Mouse (Mus musculus): ENCODE data around the gene Sfmbt2. TPM values are rescaled to one million over a fixed set of nuclear protein-coding genes. Genes with fewer than 3 reads are reported as not detected.

The Sfmbt2 gene
- polyA plus RNA-seq, 1 experiment from 2014 or later: 2.3 TPM

DNA sequence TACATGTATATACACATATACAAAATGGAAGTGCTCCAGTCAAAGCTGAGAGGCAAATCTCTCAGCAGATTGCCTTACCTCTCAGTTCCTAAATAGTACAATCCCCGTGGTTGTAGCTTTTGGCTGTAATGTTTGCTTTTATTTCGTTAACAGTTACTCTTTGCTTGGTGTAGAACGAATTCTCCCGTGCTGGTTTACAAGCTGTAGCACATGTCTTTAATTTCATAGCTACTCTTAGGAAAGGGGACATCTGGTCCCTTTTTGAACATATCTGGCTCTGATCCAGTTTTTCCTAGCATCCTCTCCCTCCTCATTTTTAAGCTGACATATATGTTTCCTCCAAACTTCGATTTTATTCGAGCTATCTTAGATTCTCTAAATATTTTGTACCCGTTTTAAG is 172.1 kb downstream of the Sfmbt2 start:
- H3K4me3 ChIP-seq (ENCODE audit: low read depth, low read length): no peak overlapping the region
- H3K4me1 ChIP-seq (ENCODE audit: control insufficient read depth, insufficient read depth, low read length): 0 out of 2 replicates have a peak, but pooled peaks cover 3% of the 10 kb centered on the region
- H3K9me3 ChIP-seq (ENCODE audit: control insufficient read depth, low read depth, low read length): no peaks in the 10 kb centered on the region
- 70% methylated on average over 7 of the region's 7 CpGs for WGBS
- no peaks in the 10 kb centered on the region for H3K27me3 ChIP-seq (ENCODE audit: control insufficient read depth, insufficient read depth, low read length)
- H3K27ac ChIP-seq (ENCODE audit: low read length): no peak overlapping the region
- no peaks in the 10 kb centered on the region for H3K36me3 ChIP-seq (ENCODE audit: control insufficient read depth, insufficient read depth, low read length)
- H3K4me2 ChIP-seq (replicated peaks; ENCODE audit: low read depth, low read length): no peak overlapping the region
- no peak overlapping the region for H3K9ac ChIP-seq (replicated peaks; ENCODE audit: low read depth, low read length)
- no peak for ATAC-seq (ENCODE audit: insufficient number of reproducible peaks, insufficient read depth, low FRiP score, low read depth)

DNA sequence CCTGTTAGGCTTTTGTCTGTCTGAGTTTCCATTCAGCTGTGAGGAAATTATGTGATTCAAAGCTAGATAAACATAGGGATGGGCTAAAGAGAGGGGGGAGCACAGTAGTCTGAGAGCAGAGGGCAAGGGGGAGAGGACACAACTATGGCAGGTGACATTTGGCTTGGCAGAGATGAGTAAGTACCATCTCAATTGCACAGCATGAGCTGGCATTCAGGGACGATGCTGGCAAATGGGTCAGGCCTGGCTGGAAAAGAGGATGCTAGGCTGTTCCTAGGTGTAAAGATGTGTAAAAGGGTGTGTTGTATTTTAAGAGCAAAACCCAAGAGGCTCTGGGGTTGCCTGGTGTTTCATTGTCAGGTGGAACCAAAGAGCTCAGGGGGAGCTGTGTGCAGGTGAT is 188.5 kb downstream of the Sfmbt2 start:
- ATAC-seq (ENCODE audit: insufficient number of reproducible peaks, insufficient read depth, low FRiP score, low read depth): no peak
- 77% methylated on average over 1 of the region's 1 CpGs for WGBS
- no peak overlapping the region for H3K9ac ChIP-seq (replicated peaks; ENCODE audit: low read depth, low read length)

DNA sequence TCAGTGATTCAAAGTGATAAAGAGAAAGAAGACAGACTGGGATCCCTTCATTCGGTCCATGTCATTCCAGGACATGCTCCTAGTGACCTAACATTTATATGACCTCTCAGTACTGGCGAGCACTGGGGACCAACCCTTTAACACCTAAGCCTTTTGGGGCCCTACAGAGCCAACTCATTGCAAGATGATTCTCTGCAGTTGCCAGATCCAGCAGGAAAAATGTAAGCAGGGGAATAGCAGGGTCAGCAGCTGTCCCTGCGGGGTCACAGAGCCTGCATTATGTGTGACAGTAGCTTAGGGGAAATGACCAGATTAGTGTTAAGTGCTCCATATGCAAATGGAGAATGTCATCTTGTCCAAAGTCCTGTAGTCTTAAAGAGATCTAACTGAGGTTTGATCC is 195.2 kb downstream of the Sfmbt2 start:
- Histone ChIP-seq H3K4me3 (ENCODE audit: low read depth, low read length) (no peak overlapping the region), H3K4me2 (replicated peaks; ENCODE audit: low read depth, low read length) (no peak overlapping the region), H3K4me1 (ENCODE audit: control insufficient read depth, insufficient read depth, low read length) (no peaks in the 10 kb centered on the region), H3K27ac (ENCODE audit: low read length) (no peak overlapping the region), H3K9me3 (ENCODE audit: control insufficient read depth, low read depth, low read length) (no peaks in the 10 kb centered on the region), H3K27me3 (ENCODE audit: control insufficient read depth, insufficient read depth, low read length) (no peaks in the 10 kb centered on the region), H3K9ac (replicated peaks; ENCODE audit: low read depth, low read length) (no peak overlapping the region), H3K36me3 (ENCODE audit: control insufficient read depth, insufficient read depth, low read length) (no peaks in the 10 kb centered on the region)
- 85% methylated on average over 3 of the region's 3 CpGs for WGBS
- ATAC-seq (ENCODE audit: insufficient number of reproducible peaks, insufficient read depth, low FRiP score, low read depth): no peak

More for the DNA sequence above, 188.5 kb downstream of the Sfmbt2 start:
- H3K4me2 ChIP-seq (replicated peaks; ENCODE audit: low read depth, low read length): no peak overlapping the region
- H3K4me1 ChIP-seq (ENCODE audit: control insufficient read depth, insufficient read depth, low read length): no peaks in the 10 kb centered on the region
- H3K36me3 ChIP-seq (ENCODE audit: control insufficient read depth, insufficient read depth, low read length): no peaks in the 10 kb centered on the region
- H3K4me3 ChIP-seq (ENCODE audit: low read depth, low read length): no peak overlapping the region
- no peaks in the 10 kb centered on the region for H3K27me3 ChIP-seq (ENCODE audit: control insufficient read depth, insufficient read depth, low read length)
- no peak overlapping the region for H3K27ac ChIP-seq (ENCODE audit: low read length)
- no peaks in the 10 kb centered on the region for H3K9me3 ChIP-seq (ENCODE audit: control insufficient read depth, low read depth, low read length)

DNA sequence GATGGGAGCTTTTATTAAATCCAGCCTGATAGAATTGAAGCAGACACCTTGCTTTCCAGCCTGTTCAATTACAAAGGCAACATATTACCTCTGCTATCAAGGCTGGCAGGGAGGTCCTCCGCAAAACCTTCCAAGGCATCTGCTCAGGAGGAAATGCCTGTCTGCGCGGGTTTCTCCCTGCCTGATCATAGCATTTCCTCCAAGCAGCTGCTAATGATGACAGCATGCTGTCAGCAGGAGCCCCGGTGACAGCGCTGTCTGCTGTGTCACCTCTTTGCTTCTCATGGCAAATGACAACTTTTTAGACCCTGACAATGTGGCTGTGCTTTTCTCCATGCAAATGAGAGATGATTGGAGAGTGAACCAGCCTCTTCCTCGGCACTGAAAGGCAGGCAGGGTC is 199.1 kb downstream of the Sfmbt2 start:
- no peak overlapping the region for H3K27ac ChIP-seq (ENCODE audit: low read length)

DNA sequence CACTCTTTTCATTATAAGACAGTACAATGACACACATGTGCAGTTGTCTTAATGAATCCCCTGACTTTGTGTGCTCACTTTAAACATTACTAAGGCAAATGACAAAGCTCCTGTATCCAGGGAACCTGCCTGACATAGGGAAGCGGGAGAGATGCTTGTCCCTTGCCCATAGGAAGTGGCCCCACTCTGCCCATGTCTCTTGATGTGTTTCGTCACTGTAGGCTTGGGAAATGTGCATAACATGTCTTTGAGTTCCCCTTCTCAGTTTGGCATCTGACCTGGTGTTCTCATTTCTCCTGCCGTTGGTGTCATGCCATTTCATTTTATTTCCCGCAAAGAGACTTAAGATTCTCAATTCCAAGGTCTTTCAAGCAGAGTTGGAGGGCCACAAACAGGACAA is 202.0 kb downstream of the Sfmbt2 start:
- no peaks in the 10 kb centered on the region for H3K9me3 ChIP-seq (ENCODE audit: control insufficient read depth, low read depth, low read length)
- H3K4me3 ChIP-seq (ENCODE audit: low read depth, low read length): no peak overlapping the region
- no peak for ATAC-seq (ENCODE audit: insufficient number of reproducible peaks, insufficient read depth, low FRiP score, low read depth)
- no peaks in the 10 kb centered on the region for H3K4me1 ChIP-seq (ENCODE audit: control insufficient read depth, insufficient read depth, low read length)
- whole genome bisulfite sequencing: 92% methylated on average over 4 of the region's 4 CpGs
- H3K4me2 ChIP-seq (replicated peaks; ENCODE audit: low read depth, low read length): no peak overlapping the region
- no peak overlapping the region for H3K27ac ChIP-seq (ENCODE audit: low read length)
- H3K9ac ChIP-seq (replicated peaks; ENCODE audit: low read depth, low read length): no peak overlapping the region
- no peaks in the 10 kb centered on the region for H3K27me3 ChIP-seq (ENCODE audit: control insufficient read depth, insufficient read depth, low read length)
- H3K36me3 ChIP-seq (ENCODE audit: control insufficient read depth, insufficient read depth, low read length): no peaks in the 10 kb centered on the region

More for the DNA sequence above, 199.1 kb downstream of the Sfmbt2 start:
- Histone ChIP-seq H3K4me1 (ENCODE audit: control insufficient read depth, insufficient read depth, low read length) (no peaks in the 10 kb centered on the region), H3K9me3 (ENCODE audit: control insufficient read depth, low read depth, low read length) (no peaks in the 10 kb centered on the region), H3K4me3 (ENCODE audit: low read depth, low read length) (no peak overlapping the region), H3K4me2 (replicated peaks; ENCODE audit: low read depth, low read length) (no peak overlapping the region), H3K36me3 (ENCODE audit: control insufficient read depth, insufficient read depth, low read length) (no peaks in the 10 kb centered on the region), H3K9ac (replicated peaks; ENCODE audit: low read depth, low read length) (no peak overlapping the region), H3K27me3 (ENCODE audit: control insufficient read depth, insufficient read depth, low read length) (no peaks in the 10 kb centered on the region)
- no peak for ATAC-seq (ENCODE audit: insufficient number of reproducible peaks, insufficient read depth, low FRiP score, low read depth)
- 54% methylated on average over 6 of the region's 6 CpGs for WGBS

DNA sequence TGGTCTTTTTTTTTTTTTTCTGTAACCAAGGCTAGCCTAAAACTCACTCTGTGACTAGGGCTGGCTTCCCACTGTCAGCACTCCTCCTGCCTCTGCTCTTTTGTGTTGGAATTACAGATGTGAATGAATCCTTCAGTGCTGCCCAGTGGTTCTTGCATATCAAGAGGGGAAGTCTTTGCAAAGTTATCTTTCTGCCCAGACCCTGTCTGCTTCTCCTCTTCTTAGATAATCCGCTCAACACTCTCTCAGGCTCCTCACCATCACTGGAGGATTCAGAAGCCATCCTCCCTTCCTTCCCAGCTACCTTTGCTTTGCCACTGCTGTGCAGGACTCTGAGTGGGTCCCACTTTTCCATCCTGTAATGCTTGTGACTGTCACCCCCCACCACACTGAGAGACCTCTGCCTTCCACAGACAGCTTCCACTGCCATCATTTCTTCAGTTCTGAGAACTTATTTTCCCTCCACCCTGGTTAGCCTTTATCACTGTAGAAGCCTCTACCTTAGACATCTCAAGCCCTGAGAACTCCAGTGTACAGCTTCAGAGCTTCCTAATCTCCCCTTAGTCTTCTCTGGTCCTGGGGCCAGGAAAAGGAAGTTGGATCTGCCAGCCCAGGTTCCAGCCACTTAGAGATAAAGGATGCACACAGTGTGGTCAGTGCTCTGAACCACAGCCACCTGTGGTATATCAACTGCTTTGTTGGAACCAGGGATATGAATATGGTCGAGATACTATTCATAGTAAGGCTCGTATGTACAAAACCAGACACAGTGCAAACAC is 205.8 kb downstream of the Sfmbt2 start:
- Histone ChIP-seq H3K27me3 (ENCODE audit: control insufficient read depth, insufficient read depth, low read length) (no peaks in the 10 kb centered on the region), H3K9ac (replicated peaks; ENCODE audit: low read depth, low read length) (no peak overlapping the region), H3K36me3 (ENCODE audit: control insufficient read depth, insufficient read depth, low read length) (no peaks in the 10 kb centered on the region), H3K4me3 (ENCODE audit: low read depth, low read length) (no peak overlapping the region), H3K27ac (ENCODE audit: low read length) (no peak overlapping the region), H3K4me2 (replicated peaks; ENCODE audit: low read depth, low read length) (no peak overlapping the region), H3K4me1 (ENCODE audit: control insufficient read depth, insufficient read depth, low read length) (no peaks in the 10 kb centered on the region), H3K9me3 (ENCODE audit: control insufficient read depth, low read depth, low read length) (no peaks in the 10 kb centered on the region)
- ATAC-seq (ENCODE audit: insufficient number of reproducible peaks, insufficient read depth, low FRiP score, low read depth): no peak
- 69% methylated on average over 3 of the region's 3 CpGs for WGBS

DNA sequence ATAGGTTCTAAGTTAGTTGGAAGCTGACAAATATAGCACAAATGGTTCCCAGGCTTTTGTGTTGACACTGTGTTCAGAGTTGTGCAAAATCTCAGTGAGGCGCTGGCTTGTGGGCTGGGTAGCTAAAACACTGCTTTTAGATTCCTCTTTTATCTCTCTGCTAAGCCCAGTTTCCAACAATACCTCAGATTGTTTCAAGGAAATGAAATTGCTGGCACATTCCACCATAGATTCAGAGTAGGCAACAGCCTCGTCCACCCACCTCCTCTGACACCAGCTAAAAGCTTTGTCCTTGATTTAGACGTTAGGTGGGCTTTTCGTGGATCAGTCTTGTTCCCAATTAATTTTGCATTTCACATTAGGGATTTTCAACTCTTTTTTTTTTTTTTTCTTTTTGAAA is 212.4 kb downstream of the Sfmbt2 start:
- Histone ChIP-seq H3K36me3 (ENCODE audit: control insufficient read depth, insufficient read depth, low read length) (no peaks in the 10 kb centered on the region), H3K27ac (ENCODE audit: low read length) (no peak overlapping the region), H3K9ac (replicated peaks; ENCODE audit: low read depth, low read length) (no peak overlapping the region), H3K9me3 (ENCODE audit: control insufficient read depth, low read depth, low read length) (no peaks in the 10 kb centered on the region), H3K27me3 (ENCODE audit: control insufficient read depth, insufficient read depth, low read length) (no peaks in the 10 kb centered on the region), H3K4me1 (ENCODE audit: control insufficient read depth, insufficient read depth, low read length) (no peaks in the 10 kb centered on the region), H3K4me3 (ENCODE audit: low read depth, low read length) (no peak overlapping the region), H3K4me2 (replicated peaks; ENCODE audit: low read depth, low read length) (no peak overlapping the region)
- ATAC-seq (ENCODE audit: insufficient number of reproducible peaks, insufficient read depth, low FRiP score, low read depth): no peak
- WGBS: 78% methylated on average over 4 of the region's 4 CpGs

DNA sequence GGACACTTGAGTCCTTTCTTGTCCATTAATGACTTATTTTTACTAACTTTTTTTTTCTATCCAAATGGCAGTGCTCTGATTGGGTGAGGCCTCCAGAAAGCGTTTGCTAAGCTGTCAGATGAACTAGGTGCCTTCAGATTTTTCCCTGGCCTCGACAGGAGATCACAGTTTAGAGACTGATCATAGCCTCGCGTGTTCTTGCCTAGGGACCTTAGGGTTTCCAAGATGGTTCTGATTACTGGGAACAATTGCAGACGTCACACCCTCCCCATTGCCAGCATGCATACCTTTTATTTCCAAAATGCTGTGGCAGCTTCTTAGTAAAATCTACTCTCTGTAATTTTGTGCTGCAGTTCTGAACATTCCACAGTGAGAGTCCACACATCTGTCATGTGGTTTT is 212.8 kb downstream of the Sfmbt2 start:
- Histone ChIP-seq H3K27ac (ENCODE audit: low read length) (no peak overlapping the region), H3K4me3 (ENCODE audit: low read depth, low read length) (no peak overlapping the region), H3K4me1 (ENCODE audit: control insufficient read depth, insufficient read depth, low read length) (no peaks in the 10 kb centered on the region), H3K9me3 (ENCODE audit: control insufficient read depth, low read depth, low read length) (no peaks in the 10 kb centered on the region), H3K36me3 (ENCODE audit: control insufficient read depth, insufficient read depth, low read length) (no peaks in the 10 kb centered on the region), H3K27me3 (ENCODE audit: control insufficient read depth, insufficient read depth, low read length) (no peaks in the 10 kb centered on the region), H3K9ac (replicated peaks; ENCODE audit: low read depth, low read length) (no peak overlapping the region), H3K4me2 (replicated peaks; ENCODE audit: low read depth, low read length) (no peak overlapping the region)
- 73% methylated on average over 5 of the region's 5 CpGs for WGBS
- ATAC-seq (ENCODE audit: insufficient number of reproducible peaks, insufficient read depth, low FRiP score, low read depth): no peak

DNA sequence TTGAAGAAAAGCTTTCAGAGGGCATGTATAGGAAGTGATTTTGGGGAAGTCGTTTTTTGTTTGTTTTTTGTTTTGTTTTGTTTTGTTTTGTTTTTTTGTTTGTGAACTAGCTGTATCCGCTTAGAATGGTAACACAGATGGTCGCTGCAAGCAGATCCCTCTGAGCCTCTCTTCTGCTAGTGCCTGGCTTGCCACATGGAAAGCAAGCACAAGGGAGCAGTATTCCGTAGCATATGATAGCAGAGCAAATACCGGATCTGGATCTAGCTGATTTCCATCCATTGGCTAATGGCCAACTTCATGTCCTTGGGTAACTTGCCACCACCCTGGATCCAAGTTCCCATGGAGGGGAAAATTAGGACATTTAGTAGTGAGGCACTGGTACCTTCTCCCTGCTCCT is 221.0 kb downstream of the Sfmbt2 start:
- no peaks in the 10 kb centered on the region for H3K9me3 ChIP-seq (ENCODE audit: control insufficient read depth, low read depth, low read length)
- no peak overlapping the region for H3K4me2 ChIP-seq (replicated peaks; ENCODE audit: low read depth, low read length)
- no peaks in the 10 kb centered on the region for H3K4me1 ChIP-seq (ENCODE audit: control insufficient read depth, insufficient read depth, low read length)
- 81% methylated on average over 5 of the region's 5 CpGs for WGBS
- no peak overlapping the region for H3K9ac ChIP-seq (replicated peaks; ENCODE audit: low read depth, low read length)
- H3K27ac ChIP-seq (ENCODE audit: low read length): no peak overlapping the region
- no peaks in the 10 kb centered on the region for H3K36me3 ChIP-seq (ENCODE audit: control insufficient read depth, insufficient read depth, low read length)
- no peak for ATAC-seq (ENCODE audit: insufficient number of reproducible peaks, insufficient read depth, low FRiP score, low read depth)
- H3K4me3 ChIP-seq (ENCODE audit: low read depth, low read length): no peak overlapping the region
- no peaks in the 10 kb centered on the region for H3K27me3 ChIP-seq (ENCODE audit: control insufficient read depth, insufficient read depth, low read length)

Measured in stomach, embryonic 14.5 days (tissue).